ENCODE assay signal across 22 mouse cellular contexts in genomic region chr10:39678199-39678791, GRCm38 (mm10).
"Had no signal": no experiment of that assay in that cellular context is flagged by ENCODE, and none has a peak within 500 bp of the region (broad histone marks: within the 10 kb centered on the region; RNA-seq: fewer than 3 reads in every experiment).

No protein-coding gene starts in this region.

- H3K27ac ChIP-seq: heart, adult 2 months; heart, embryonic 13.5 days; heart, embryonic 15.5 days; hindbrain, embryonic 13.5 days; hindbrain, embryonic 15.5 days; hindbrain, postnatal 0 days; layer of hippocampus, adult 2 months; left cerebral cortex, adult 2 months; limb, embryonic 10.5 days; limb, embryonic 12.5 days had no signal

- H3K9me3 ChIP-seq: heart, embryonic 13.5 days; heart, embryonic 15.5 days; hindbrain, embryonic 13.5 days; hindbrain, embryonic 15.5 days; limb, embryonic 10.5 days; limb, embryonic 12.5 days had no signal

- DNase-seq: gastrocnemius, postnatal 14 days; gastrocnemius, postnatal 36 days; heart, adult 2 months; heart, postnatal 14 days; heart, postnatal 36 days; kidney, adult 18-20 months; kidney, adult 8-10 months; kidney, postnatal 10 days; kidney, postnatal 25 days; kidney, postnatal 4 days; liver had no signal

- H3K9ac ChIP-seq: heart, embryonic 13.5 days; heart, embryonic 15.5 days; hindbrain, embryonic 13.5 days; hindbrain, embryonic 15.5 days; limb, embryonic 12.5 days had no signal

- H3K36me3 ChIP-seq: heart, embryonic 15.5 days; hindbrain, embryonic 15.5 days; limb, embryonic 10.5 days had no signal

- H3K27me3 ChIP-seq: heart, embryonic 13.5 days; heart, embryonic 15.5 days; hindbrain, embryonic 13.5 days; hindbrain, embryonic 15.5 days; limb, embryonic 12.5 days had no signal

- H3K4me2 ChIP-seq: heart, embryonic 11.5 days; heart, embryonic 13.5 days; heart, embryonic 15.5 days; hindbrain, embryonic 13.5 days; hindbrain, embryonic 15.5 days; limb, embryonic 12.5 days; liver, embryonic 11.5 days had no signal

- ATAC-seq: hindbrain, postnatal 0 days had no signal

- H3K4me3 ChIP-seq: heart, adult 2 months; heart, embryonic 13.5 days; heart, embryonic 15.5 days; hindbrain, embryonic 13.5 days; hindbrain, embryonic 15.5 days; layer of hippocampus, adult 2 months; left cerebral cortex, adult 2 months; limb, embryonic 10.5 days; limb, embryonic 12.5 days had no signal
